Mouse (Mus musculus): ENCODE results near the gene Ascc3. TPM values are rescaled to one million over a fixed set of nuclear protein-coding genes. Genes with fewer than 3 reads are reported as not detected.

The Ascc3 gene
- total RNA-seq, 2 experiments from 2014 or later: 29.9 to 30.5 TPM

- H3K4me3 ChIP-seq: no peak overlapping the region
Measured at GRCm38 (mm10) chr10:50896767-50897390, 304.4 kb downstream of the Ascc3 start.

GRCm38 (mm10) chr10:50897530-50898471, 305.3 kb downstream of the Ascc3 start:
- H3K4me3 ChIP-seq: no peak overlapping the region
- DNase-seq (ENCODE audit: extremely low spot score in 1 of 2, low spot score in 2 of 2): no peak
- peak; percentile 30 for TF ChIP-seq CTCF (IDR thresholded peaks at IDR 0.05)
- intact Hi-C loops (cut with DNase I): loop anchor here (5.0 to 10.0 kb wide), 3 partner anchors 306 to 1124 kb away; partner anchors contain the start of genes Ascc3 and Vgll2
- no peak overlapping the region for H3K27ac ChIP-seq

More at GRCm38 (mm10) chr10:50896767-50897390, 304.4 kb downstream of the Ascc3 start:
- no peak overlapping the region for H3K27ac ChIP-seq
- no peak for DNase-seq (ENCODE audit: extremely low spot score in 1 of 2, low spot score in 2 of 2)
- intact Hi-C loops (cut with DNase I): loop anchor here (5.0 to 10.0 kb wide), 3 partner anchors 305 to 1125 kb away; partner anchors contain the start of genes Ascc3 and Vgll2
- TF ChIP-seq CTCF (IDR thresholded peaks at IDR 0.05): no peak

GRCm38 (mm10) chr10:50898621-50899020, 306.2 kb downstream of the Ascc3 start:
- TF ChIP-seq CTCF (IDR thresholded peaks at IDR 0.05): no peak
- no peak for DNase-seq (ENCODE audit: extremely low spot score in 1 of 2, low spot score in 2 of 2)
- intact Hi-C loops (cut with DNase I): loop anchor here (5.0 to 10.0 kb wide), 3 partner anchors 306 to 1124 kb away; partner anchors contain the start of genes Ascc3 and Vgll2
- Histone ChIP-seq H3K4me3 (no peak overlapping the region), H3K27ac (no peak overlapping the region)

GRCm38 (mm10) chr10:50899846-50900745, 307.6 kb downstream of the Ascc3 start:
- DNase-seq (ENCODE audit: extremely low spot score in 1 of 2, low spot score in 2 of 2): no peak
- no peak for TF ChIP-seq CTCF (IDR thresholded peaks at IDR 0.05)
- intact Hi-C loops (cut with DNase I): loop anchor here (5.0 to 10.0 kb wide), 4 partner anchors 308 to 1122 kb away; partner anchors contain the start of genes Ascc3 and Vgll2
- H3K27ac ChIP-seq: no peak overlapping the region
- H3K4me3 ChIP-seq: no peak overlapping the region

Measured in left cerebral cortex, adult 2 months (tissue).